Mouse (Mus musculus) liver, postnatal 0 days (tissue): ENCODE measurements around the gene Tomt. TPM values are rescaled to one million over a fixed set of nuclear protein-coding genes. Genes with fewer than 3 reads are reported as not detected.

Source experiments
- ATAC-seq: fragments of 200-750 bp; cut with Nextera tagmentation; 2 replicates; pipeline ENCODE4 v1.8.0; 2017; ENCODE audit warnings: mild to moderate bottlenecking, moderate library complexity
- DNase-seq: peaks from one replicate; pipeline ENCODE4 v3.0.0-alpha.2; 2016
- H3K27ac ChIP-seq: fragments of 300-500 bp; sonication (generic); 2 replicates; pipeline ENCODE4 v1.5.1; 2014; ENCODE audit warnings: antibody characterized with exemption, moderate library complexity, mild to moderate bottlenecking, low read depth
- H3K27me3 ChIP-seq: fragments of 300-500 bp; sonication (generic); 2 replicates; pipeline ENCODE4 v1.6.1; 2014; ENCODE audit warnings: low read length, control low read depth, mixed read lengths; ENCODE audit not compliant: insufficient read depth
- H3K36me3 ChIP-seq: fragments of 300-500 bp; sonication (generic); replicated peaks from 2 replicates; pipeline ENCODE4 v1.6.1; 2014; ENCODE audit warnings: mild to moderate bottlenecking, control low read depth, low read length, moderate library complexity, mixed read lengths; ENCODE audit not compliant: insufficient read depth
- H3K4me1 ChIP-seq: fragments of 300-500 bp; sonication (generic); 2 replicates; pipeline ENCODE4 v1.6.1; 2014; ENCODE audit warnings: antibody characterized with exemption, mild to moderate bottlenecking, control low read depth; ENCODE audit not compliant: insufficient read depth
- H3K4me2 ChIP-seq: fragments of 300-500 bp; sonication (generic); 2 replicates; pipeline ENCODE4 v1.6.1; 2014; ENCODE audit warnings: low read depth, mild to moderate bottlenecking, low read length, moderate library complexity, mixed read lengths
- H3K4me3 ChIP-seq: fragments of 300-500 bp; sonication (generic); 2 replicates; pipeline ENCODE4 v1.5.1; 2014; ENCODE audit warnings: low read depth, low read length
- H3K9ac ChIP-seq: fragments of 300-500 bp; sonication (generic); replicated peaks from 2 replicates; pipeline ENCODE4 v1.6.1; 2014; ENCODE audit warnings: mild to moderate bottlenecking, moderate library complexity
- H3K9me3 ChIP-seq: fragments of 300-500 bp; sonication (generic); 2 replicates; pipeline ENCODE4 v1.6.1; 2016; ENCODE audit warnings: mild to moderate bottlenecking, control low read depth, low read length, mixed read lengths
- CTCF ChIP-seq: sonication (generic); IDR thresholded peaks from 2 replicates; pipeline ENCODE4 v1.5.1; 2016; ENCODE audit warnings: antibody characterized with exemption, low read depth
- EP300 ChIP-seq: IDR thresholded peaks from 2 replicates; pipeline ENCODE4 v1.6.1; 2016; ENCODE audit warnings: antibody characterized with exemption, low read depth, mild to moderate bottlenecking
- WGBS: fragments of 180-500 bp; shearing (Covaris S2); extraction: QIAGEN DNeasy Blood & Tissue Kit; methylation state at CpG from one replicate; pipeline ENCODE4 v1.1.7; 2014; ENCODE audit not compliant: insufficient replicate concordance; 5-methylcytosine and 5-hydroxymethylcytosine counted together
- microRNA-seq: library from miRNA; unstranded; fragments of <30 nt; microRNA quantifications from one replicate; pipeline ENCODE4, GENCODE M21; 2016
- polyA plus RNA-seq: library from polyadenylated mRNA; unstranded; fragments of >200 nt; fragmentation: Nextera tagmentation; extraction: Ambion mirVana; gene quantifications from 2 replicates; pipeline ENCODE4 v1.2.1, GENCODE M21; 2015

Gene Tomt
- polyA plus RNA-seq, 1 experiment from 2014 or later: 0.12 TPM

DNA sequence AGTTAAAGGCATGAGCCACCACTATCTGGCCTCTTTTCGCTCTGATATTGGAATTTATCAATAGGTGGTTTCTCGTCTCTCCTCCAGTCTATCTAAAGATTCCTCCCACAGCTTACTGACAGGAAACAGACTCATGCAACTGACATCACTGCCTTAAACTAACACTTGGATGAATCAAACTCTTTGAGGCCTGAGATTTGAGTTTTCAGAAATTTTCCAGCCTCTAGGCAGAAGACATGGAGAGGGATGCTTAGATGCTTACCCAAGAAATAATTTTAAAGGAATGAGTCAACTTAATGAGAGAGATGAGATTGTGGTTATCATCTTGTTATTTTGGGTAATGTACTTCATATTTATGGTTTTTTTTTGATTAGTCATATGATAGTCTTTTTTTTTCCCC lies 52.3 kb downstream of the Tomt start:
- Histone ChIP-seq H3K27ac (no peak overlapping the region), H3K9me3 (no peaks in the 10 kb centered on the region), H3K36me3 (no peaks in the 10 kb centered on the region), H3K9ac (no peak overlapping the region), H3K4me3 (no peak overlapping the region), H3K27me3 (no peaks in the 10 kb centered on the region), H3K4me1 (0 out of 2 replicates have a peak, but pooled peaks cover 2% of the 10 kb centered on the region), H3K4me2 (no peak overlapping the region)
- WGBS: 54% methylated on average over 2 of the region's 2 CpGs
- no peak for DNase-seq
- TF ChIP-seq CTCF: no peak
- TF ChIP-seq EP300: no peak
- ATAC-seq: no peak

GRCm38 (mm10) chr7:101852846-101853245 lies 53.3 kb downstream of the Tomt start:
- 76% methylated on average over 6 of the region's 6 CpGs for WGBS

DNA sequence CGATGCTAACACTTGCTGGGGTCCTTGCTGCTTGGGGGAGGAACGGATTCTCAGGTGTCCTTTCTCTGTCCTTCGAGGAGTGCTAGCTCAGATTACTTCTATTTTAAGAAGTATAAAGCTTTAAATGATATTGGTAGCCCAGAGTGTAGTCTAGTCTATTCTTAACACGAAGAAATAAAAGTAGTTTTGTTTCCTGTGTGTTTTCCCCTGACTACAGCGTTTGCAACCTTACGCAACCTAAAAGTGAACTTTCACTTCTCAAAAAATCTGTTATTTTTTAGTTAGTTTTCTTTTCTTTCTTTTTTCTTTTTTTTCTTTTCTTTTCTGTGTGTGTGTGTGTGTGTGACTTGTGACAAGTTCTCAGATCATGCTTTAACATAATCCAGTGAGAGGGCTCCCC lies 54.5 kb downstream of the Tomt start:
- Histone ChIP-seq H3K27me3 (no peaks in the 10 kb centered on the region), H3K9ac (no peak overlapping the region), H3K36me3 (no peaks in the 10 kb centered on the region), H3K27ac (no peak overlapping the region), H3K9me3 (no peaks in the 10 kb centered on the region), H3K4me3 (no peak overlapping the region), H3K4me1 (0 out of 2 replicates have a peak, but pooled peaks cover 2% of the 10 kb centered on the region), H3K4me2 (no peak overlapping the region)
- DNase-seq: no peak
- 53% methylated on average over 6 of the region's 6 CpGs for WGBS
- no peak for ATAC-seq
- TF ChIP-seq CTCF (no peak), EP300 (no peak)

More at GRCm38 (mm10) chr7:101852846-101853245, 53.3 kb downstream of the Tomt start:
- Histone ChIP-seq H3K4me2 (no peak overlapping the region), H3K4me1 (0 out of 2 replicates have a peak, but pooled peaks cover 2% of the 10 kb centered on the region), H3K4me3 (no peak overlapping the region), H3K27me3 (no peaks in the 10 kb centered on the region), H3K36me3 (no peaks in the 10 kb centered on the region), H3K9me3 (no peaks in the 10 kb centered on the region), H3K27ac (no peak overlapping the region), H3K9ac (no peak overlapping the region)
- ATAC-seq (0 out of 2 replicates have a peak, but pooled peaks have one; percentile 45), DNase-seq (no peak)
- TF ChIP-seq EP300 (no peak), CTCF (no peak)

Small RNA genes within 50 kb of the gene (microRNA-seq; reads per million reads assigned to microRNA genes)
- not detected for gene Gm22655

Other genes starting within 250 kb of the Tomt start
- gene Clpb, start 242.7 kb downstream of the Tomt start, polyA plus RNA-seq: 15.1 and 16.3 TPM in 2 replicates
- gene Phox2a, start 88.0 kb downstream of the Tomt start, polyA plus RNA-seq: not detected in 2 replicates
- 5.0 TPM in 2 replicates for gene Inppl1, start 68.1 kb downstream of the Tomt start, polyA plus RNA-seq
- gene Folr2, start 49.2 kb downstream of the Tomt start, polyA plus RNA-seq: 8.2 and 9.0 TPM in 2 replicates
- gene Anapc15, start 42.6 kb downstream of the Tomt start, polyA plus RNA-seq: 23.8 and 28.5 TPM in 2 replicates
- 0.63 and 0.92 TPM in 2 replicates for gene Folr1, start 35.6 kb downstream of the Tomt start, polyA plus RNA-seq
- 61.5 and 62.2 TPM in 2 replicates for gene Lamtor1, start 455 bp downstream of the Tomt start, polyA plus RNA-seq
- 2.5 and 3.1 TPM in 2 replicates for gene Lrrc51, start 27.5 kb upstream of the Tomt start, polyA plus RNA-seq
- gene Numa1, start 27.8 kb upstream of the Tomt start, polyA plus RNA-seq: 14.1 and 17.2 TPM in 2 replicates
- 37.7 and 40.6 TPM in 2 replicates for gene Il18bp, start 112.3 kb upstream of the Tomt start, polyA plus RNA-seq
- 8.1 and 10.0 TPM in 2 replicates for gene Rnf121, start 159.1 kb upstream of the Tomt start, polyA plus RNA-seq
- gene Xndc1, start 159.2 kb upstream of the Tomt start, polyA plus RNA-seq: 4.5 and 5.8 TPM in 2 replicates
- 0.15 and 0.20 TPM in 2 replicates for gene Xntrpc, start 159.4 kb upstream of the Tomt start, polyA plus RNA-seq
- not detected in 2 replicates for gene Trpc2, start 176.8 kb upstream of the Tomt start, polyA plus RNA-seq
- 0.22 and 4.0 TPM in 2 replicates for gene Art1, start 195.4 kb upstream of the Tomt start, polyA plus RNA-seq
- gene Art5, start 203.1 kb upstream of the Tomt start, polyA plus RNA-seq: 0.13 and 0.30 TPM in 2 replicates
- not detected in 2 replicates for gene Chrna10, start 210.5 kb upstream of the Tomt start, polyA plus RNA-seq